Mouse (Mus musculus) bone marrow macrophage, adult 2 months (primary cell): ENCODE measurements around the gene Cd38.

ENCODE experiments used
- CTCF ChIP-seq: IDR thresholded peaks from 2 replicates; pipeline ENCODE4 v1.5.1; 2012; ENCODE audit warnings: low read depth, mild to moderate bottlenecking, low read length, moderate library complexity
- POLR2A ChIP-seq: IDR thresholded peaks from 2 replicates; pipeline ENCODE4 v1.6.1; 2012; ENCODE audit warnings: mild to moderate bottlenecking, low read depth, low read length, borderline replicate concordance

DNA sequence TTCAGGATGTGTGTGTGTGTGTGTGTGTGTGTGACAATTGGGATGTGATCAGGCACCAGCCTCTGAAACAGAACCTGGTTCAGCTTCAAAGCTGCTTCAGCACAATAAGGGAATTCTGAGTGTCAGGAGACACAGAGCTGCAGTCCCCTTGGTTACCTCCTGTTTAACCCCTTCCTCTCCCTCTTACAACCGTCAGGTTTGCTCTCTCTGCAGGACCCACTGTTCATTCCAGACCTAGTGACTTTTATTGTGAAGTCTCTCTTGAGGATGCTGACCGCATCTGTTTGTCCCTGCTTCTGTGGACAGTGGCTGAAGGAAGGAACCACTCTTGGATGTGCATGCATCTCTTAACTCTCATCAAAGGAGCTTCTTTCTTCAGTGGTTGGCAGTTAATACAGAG is 22.1 kb upstream of the Cd38 start:
- TF ChIP-seq CTCF (no peak), POLR2A (no peak)
